Mouse (Mus musculus) MEL (cell line): ENCODE results near the gene Zbtb24.

Experiments
- KAT2A ChIP-seq: conservative IDR thresholded peaks from 2 replicates; pipeline ENCODE4 v1.6.1; 2012; ENCODE audit warnings: low read depth, low read length, improper control_type of control experiment, inconsistent platforms
- MXI1 ChIP-seq: IDR thresholded peaks from 2 replicates; pipeline ENCODE4 v1.6.1; 2011; ENCODE audit warnings: mild to moderate bottlenecking, low read depth, low read length, improper control_type of control experiment
- MYB ChIP-seq: IDR thresholded peaks from 2 replicates; pipeline ENCODE4 v1.6.1; 2011; ENCODE audit warnings: mild to moderate bottlenecking, low read depth, low read length, improper control_type of control experiment
- POLR2A ChIP-seq, 2 experiments: IDR thresholded peaks; 2 replicates each; pipeline ENCODE4 v1.6.1; 2011 to 2012; ENCODE audit warnings: low read length in 2 of 2, mild to moderate bottlenecking in 2 of 2, control low read depth in 1 of 2, improper control_type of control experiment in 1 of 2, low read depth in 1 of 2, moderate library complexity in 1 of 2; ENCODE audit not compliant: control insufficient read depth in 1 of 2, insufficient read depth in 1 of 2, poor library complexity in 1 of 2

DNA sequence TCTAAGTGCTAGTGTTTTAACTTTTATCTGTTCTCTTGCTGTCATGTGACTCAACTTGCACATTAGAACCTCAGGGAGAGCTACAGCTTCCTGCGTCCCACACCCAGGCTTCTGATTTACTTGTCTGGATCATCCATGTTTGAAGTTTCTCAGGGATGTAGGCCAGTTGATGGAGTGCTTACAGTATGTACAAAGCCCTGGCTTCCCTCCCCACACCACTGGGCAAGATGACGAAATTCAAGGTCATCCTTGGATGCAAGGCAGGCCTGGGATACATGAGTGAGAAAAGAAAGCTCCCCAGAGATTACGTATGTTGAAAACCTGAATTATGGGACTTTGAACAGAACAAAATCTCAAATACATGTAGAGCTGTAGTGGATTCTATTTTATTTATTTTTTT, 2.6 kb downstream of the Zbtb24 start:
- TF ChIP-seq MXI1 (no peak), MYB (no peak), KAT2A (no peak), POLR2A (IDR thresholded peaks at IDR 0.05; ENCODE audit: control insufficient read depth in 1 of 2, insufficient read depth in 1 of 2, low read depth in 1 of 2, low read length in 2 of 2, poor library complexity in 1 of 2) (no peak)
